Mouse (Mus musculus) adrenal gland, adult 8-10 months (tissue): ENCODE results near the gene Gpr33. TPM values are rescaled to one million over a fixed set of nuclear protein-coding genes. Genes with fewer than 3 reads are reported as not detected.

Experiments used
- DNase-seq: peaks from one replicate; pipeline ENCODE4 v3.0.0; 2022
- total RNA-seq, 4 experiments: library from RNA; stranded (reverse); gene quantifications; 2 replicates each; pipeline ENCODE4 v1.2.4; 2022

The Gpr33 gene
- total RNA-seq, 4 experiments from 2014 or later, result not detected

DNA sequence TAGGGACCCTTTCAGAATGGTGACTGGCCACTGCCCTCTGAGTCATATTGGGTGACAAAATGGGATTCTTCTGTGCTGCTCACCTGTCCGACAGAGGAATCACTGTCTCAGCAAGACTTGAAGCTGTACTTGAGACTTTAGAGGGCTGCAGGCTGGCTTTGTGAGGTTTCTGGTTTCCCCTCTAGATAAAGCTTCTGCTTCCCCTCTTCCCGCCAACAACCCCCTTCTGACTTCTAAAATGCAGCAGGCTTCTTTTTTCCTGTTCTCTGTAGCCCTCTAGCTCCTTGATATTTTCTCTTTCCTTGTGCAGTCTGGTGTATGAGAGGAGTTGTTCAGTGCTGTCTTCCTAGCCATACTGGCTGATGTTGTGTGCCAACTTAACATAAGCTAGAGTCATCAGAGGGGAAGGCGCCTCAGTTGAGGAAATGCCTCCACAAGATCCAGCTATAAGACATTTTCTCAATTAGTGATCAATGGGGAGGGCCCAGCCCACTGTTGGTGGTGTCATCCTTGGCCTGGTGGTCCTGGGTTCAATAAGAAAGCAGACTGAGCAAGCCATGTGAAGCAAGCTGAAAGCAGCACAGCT is 42.6 kb downstream of the Gpr33 start:
- no peak for DNase-seq

DNA sequence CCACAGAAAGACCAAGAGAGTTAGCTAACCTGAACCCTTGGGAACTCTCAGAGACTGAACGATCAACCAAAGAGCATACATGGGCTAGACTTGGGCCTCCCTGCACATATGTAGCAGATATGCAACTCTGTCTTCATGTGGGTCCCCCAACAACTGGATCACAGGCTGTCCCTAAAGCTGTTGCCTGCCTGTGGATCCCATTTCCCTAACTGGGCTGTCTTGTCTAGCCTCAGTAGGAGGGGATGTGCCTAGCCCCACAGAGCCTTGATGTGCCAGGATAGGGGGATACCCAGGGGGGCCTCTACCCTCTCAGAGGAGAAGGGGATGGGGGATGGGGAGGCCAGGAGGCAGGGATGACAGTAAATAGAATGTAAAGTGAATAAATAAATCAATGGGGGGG is 44.2 kb downstream of the Gpr33 start:
- DNase-seq, result no peak

DNA sequence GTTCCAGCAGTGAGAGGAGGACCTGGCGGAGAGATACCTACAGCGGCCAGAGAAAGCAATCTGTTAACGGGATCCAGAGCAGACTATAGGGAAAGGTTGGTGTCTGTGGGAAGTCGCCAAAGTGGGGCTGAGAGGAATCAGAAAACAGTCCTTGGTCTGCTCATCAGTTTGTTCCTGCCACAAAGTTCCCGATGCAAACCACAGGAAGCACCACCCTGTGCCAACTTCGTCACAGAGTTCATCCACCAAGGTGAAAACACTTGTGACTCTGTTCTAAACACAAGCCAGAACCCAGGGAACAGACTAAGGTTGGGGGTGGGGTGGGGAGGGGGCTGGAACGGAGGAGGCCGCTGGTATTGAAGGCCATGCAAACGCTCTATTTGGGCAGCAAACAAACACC is 51.3 kb downstream of the Gpr33 start:
- DNase-seq, result no peak

DNA sequence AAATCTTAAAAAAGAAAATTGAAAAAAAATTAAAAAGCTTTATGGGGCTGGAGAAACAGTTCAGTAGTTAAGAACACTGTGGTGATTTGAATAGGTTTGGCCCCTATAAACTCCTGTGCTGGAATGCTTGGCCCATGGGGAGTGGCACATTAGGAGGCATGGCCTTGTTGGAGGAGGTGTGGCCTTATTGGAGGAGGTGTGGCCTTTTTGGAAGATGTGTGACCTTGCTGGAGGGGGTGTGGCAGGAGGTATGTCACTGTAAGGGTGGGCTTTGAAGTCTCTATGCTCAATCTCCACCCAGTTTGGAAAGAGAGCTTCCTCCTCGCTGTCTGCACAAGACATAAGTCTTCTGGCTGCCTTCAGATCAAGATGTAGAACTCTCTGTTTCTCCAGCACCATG is 53.5 kb downstream of the Gpr33 start:
- no peak for DNase-seq

Other genes starting within 250 kb of the Gpr33 start
- 100 to 1,000 TPM in 1 of 4 experiments, 10 to 100 TPM in 3; 89.8 to 101 (median 93.6) TPM for gene Hectd1, start 198.5 kb downstream of the Gpr33 start, total RNA-seq
- gene Heatr5a, start 56.7 kb downstream of the Gpr33 start, total RNA-seq, result 10 to 100 TPM; 21.4 to 27.5 (median 26.0) TPM
- gene Dtd2, start 21.6 kb downstream of the Gpr33 start, total RNA-seq, result 10 to 100 TPM; 20.1 to 34.0 (median 22.3) TPM
- 10 to 100 TPM; 10.1 to 16.2 (median 13.7) TPM for gene Nubpl, start 69.7 kb upstream of the Gpr33 start, total RNA-seq